Mouse (Mus musculus) c-Kit-positive CD71-negative TER-119-negative erythroid progenitor cells, embryonic 14.5 days (primary cell): Measurements from ENCODE around the gene Slc2a13.

Source experiments
- DNase-seq: peaks from one replicate; pipeline ENCODE4 v3.0.0-alpha.2; 2013; ENCODE audit warnings: low read depth

Gene Slc2a13

DNA sequence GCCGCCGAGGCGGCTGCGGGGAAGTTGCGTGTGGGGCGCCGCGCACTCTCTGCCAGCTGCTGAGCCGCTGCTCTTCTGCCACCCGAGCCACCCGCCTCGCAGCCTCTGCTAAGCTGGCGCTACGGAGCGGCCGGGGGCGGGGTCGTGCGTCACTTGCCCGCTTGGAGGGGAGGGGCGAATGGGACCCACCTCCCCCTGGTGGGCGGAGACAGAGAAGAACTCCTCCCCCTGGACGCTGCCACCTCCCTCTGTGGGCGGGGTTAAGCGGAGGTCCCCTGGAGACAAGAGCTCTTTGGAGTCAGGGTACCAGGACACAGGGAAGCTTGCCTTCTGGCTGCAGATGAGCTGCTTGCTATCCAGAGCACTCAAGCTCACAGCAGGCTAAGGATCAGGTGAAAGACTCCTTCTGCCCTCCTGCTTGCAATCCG is at the start of gene Slc2a13:
Gene Slc2a13 (minus strand): TSS at position 151 of the 428 bp plus-strand sequence.
- DNase-seq = peak; percentile 63

DNA sequence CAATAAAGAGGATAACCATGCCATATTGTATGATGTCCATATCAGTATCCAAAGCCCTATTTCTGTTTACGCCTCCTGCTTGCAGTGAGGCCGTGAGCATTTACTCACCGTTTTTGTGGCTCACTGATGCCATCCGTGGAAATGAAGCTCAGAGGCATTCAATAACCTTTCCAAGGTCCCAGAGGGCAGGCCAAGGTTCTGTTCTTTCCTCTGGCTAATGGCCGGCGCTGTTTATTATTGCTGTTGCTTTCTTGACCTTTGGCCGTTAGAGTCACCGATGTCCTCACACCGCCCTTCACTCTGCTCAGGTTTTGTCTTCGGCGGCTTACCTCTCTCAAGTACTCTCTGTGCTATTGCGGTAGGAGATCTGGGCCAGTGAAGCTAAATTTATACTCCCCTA is 43.0 kb upstream of the Slc2a13 start:
- DNase-seq = no peak

DNA sequence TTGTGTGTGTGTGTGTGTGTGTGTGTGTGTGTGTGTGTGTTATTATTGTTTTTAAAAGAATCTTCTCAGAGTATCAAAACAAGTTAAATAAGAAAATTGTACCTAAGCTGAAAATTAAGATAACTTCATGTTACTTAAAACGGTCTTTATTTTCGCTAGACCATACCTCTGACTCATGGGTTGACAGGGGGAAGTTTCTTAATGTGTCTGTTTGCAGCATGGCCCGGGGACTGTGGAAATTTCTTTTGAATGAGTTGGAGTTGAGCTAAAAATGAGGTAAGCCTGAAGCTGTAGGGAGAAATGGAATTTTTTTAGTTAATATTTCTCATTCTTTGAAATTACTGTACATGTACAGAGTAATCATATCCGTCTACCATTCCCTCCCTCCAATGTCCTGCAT is 42.5 kb upstream of the Slc2a13 start:
- DNase-seq = no peak

DNA sequence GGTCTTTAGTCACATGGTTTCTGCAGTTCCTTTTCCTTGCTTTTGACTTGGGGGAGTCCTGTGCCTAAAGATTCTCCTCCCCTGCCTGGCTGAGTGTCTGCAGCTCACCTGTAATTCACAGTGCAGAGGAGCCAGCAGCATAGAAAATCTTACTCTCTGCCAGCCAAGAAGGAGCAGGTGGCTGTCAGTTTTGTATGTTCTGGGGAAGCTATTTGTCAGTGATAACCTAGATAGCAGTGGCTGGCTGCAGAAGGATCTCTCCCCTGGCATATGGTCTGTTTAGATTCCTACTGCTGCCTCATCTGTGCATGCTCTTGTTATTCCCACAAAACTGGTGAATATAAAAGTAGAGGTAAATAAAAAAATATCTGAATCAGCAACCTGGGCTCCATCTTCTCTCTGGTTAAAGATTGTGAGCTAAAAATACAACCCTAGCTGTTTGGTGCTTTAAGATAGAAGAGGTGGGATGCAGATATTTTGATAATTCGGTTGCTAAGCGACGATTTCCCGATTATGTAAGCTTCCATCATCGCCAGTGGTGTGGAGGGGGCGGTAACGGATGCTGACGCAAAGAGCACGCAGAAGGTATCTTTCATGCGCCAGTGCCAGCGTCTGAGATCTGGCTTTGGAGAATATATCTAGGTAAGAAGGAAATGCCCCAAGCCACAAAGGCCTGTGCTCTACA is 41.1 kb upstream of the Slc2a13 start:
- DNase-seq = no peak

DNA sequence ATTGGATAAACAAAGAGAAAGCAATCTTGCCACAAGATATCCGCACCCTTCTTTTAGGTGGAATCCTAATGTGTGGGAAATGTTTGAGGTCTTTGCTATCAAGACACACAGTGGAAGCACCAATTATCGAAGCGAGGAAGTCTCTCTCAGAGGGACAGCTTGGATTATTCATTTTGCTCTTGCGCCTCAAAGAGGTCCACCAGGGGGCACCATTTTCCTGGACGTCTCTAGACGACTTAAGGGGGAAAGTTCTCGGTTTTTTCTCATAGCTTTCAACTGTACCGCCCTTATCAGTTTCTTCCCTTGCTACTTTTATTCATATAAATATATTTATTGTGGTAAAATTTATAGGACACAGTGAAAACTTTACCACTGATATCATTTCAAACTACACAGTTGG is 36.7 kb upstream of the Slc2a13 start:
- DNase-seq = peak; percentile 63

DNA sequence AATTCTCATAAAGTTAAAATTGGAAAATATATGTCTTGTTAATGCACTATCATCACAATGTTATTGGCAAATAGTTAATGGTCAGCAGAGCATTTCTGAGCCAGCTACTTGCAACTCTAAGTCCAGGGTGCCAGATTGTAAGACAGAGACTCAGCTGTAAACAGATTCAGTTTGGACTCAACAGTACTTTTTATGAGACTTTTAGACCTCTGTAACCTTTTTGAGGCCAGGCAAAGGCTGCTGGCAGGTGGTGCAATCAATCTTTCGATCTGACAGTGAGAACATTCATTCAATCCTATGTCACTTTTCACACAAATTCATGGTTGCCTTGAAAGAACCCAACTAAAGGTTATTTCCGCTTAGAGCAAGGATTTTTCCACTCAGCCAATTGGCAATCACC is 35.8 kb upstream of the Slc2a13 start:
- DNase-seq = no peak

DNA sequence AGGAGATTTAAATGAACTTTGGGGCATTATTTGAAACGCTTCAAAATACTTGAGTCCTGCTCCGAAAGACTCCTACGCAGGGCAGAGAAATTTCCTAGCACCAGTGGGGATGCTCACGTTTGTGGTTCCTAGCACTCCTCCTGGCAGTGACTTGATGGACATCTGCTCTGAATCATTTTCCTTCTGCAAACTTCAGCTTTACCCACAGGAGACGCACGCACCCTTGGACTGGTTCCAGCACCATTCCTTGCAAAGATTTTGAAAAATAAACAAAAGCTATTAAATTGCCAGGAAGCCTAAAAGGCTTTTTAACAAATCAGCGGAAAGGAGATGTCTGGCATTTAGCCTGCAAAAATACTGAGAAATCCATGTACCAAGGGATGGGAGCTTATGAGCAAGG is 28.1 kb upstream of the Slc2a13 start:
- no peak for DNase-seq

DNA sequence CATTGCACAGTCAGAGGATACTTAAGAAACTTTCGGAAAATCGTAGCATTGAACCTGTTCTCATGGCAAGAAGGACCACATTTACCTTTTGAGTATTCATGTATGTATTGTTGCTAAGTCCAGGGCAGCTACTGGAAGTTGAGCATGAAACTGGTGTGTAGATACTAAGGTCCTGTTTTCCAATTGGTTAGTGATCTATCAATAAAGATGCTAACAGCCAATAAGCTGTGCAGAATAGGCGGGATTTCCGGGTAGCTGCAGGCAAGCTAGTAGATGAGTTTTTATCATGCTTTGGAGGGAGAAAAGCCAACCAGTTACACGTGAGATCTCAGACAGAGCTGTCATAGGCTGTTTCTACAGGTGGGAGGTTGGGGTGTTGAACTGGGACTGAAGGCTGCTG is 24.2 kb upstream of the Slc2a13 start:
- no peak for DNase-seq

DNA sequence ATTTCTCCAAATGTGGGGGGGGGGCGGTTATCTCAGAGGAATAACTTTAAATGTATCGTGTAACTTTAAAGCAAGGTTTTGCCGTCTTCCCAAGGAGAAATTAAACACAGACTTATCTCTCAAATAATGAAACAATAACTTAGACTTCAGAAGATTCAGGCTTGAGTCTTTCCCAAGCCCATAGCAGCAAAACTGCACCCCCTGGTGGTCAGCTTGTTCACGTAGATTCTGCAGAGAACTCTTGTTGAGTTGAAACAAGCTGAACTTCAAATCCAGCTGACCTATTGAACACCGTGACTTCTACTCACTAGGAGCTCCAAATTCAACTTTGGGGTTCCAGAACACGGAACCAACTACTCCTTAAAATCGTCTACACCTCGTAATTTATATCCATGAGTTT is 1.4 kb upstream of the Slc2a13 start:
- peak; percentile 58 for DNase-seq

DNA sequence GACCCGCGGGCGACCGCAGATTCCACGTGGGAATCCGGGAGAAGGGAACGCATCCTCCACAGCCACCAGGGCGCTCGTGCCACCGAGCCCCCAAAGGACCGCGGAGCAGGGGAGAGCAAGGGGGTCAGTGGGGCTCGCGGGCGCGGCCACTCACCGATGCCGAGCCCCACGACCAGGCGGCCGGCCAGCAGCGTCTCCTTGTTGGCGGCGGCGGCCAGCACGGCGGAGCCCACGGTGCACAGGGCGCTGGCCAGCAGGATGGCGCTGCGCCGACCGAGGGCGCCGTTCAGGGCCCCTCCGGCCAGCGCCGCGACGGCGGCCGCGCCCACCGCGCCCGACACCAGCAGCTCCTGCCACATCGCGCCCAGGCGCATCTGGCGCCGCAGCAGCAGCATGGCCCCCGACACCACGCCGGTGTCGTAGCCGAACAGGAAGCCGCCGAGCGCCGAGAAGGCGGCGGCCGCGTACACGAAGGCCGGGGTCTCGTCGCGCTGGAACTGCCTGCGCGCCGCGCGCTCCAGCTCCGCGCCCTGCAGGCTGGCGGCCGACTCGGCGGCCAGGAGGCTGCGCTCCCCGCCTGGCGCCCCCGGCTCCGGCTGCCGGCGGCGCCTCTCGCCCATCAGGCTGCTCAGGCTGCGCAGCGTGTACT is 516 bp downstream of the Slc2a13 start:
- DNase-seq = no peak

DNA sequence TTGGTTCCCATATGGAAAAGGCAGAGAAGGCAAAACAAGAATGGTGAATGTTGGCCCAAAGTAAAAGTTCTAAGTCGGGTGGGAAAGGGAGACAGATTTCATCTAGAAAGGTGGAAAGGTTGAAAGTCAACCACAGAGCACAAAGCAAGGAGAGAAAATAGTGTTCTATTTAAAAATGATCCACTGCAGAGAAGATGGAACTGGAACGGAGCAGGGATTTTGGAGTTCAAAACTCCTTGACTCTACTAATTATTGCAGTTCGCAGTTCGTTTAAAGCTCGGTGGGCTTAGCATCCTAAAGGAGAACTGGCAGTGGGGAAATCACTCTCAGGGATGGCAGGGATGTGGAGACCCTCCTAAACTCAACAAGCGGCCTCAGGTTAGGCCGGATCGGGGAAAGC is 1.1 kb downstream of the Slc2a13 start:
- DNase-seq = no peak

DNA sequence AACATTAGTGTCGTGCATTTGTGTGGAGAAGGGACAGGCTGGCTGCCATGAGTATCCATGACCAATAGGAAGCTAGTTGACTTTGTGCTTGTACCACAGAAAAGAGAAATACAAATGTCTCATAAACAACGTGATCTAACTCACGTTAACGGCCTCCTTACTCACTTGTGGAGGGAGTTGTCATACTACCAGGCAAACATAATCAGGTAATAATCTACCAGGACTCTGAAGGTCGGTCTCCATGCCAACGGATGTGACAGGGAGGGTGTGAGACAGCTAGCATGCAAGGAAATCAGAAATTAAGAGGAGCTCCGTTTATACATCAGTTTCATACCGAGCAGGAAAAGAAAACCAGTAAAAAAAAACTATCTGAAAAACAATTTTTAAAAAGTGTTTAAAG is 6.3 kb downstream of the Slc2a13 start:
- DNase-seq = no peak

DNA sequence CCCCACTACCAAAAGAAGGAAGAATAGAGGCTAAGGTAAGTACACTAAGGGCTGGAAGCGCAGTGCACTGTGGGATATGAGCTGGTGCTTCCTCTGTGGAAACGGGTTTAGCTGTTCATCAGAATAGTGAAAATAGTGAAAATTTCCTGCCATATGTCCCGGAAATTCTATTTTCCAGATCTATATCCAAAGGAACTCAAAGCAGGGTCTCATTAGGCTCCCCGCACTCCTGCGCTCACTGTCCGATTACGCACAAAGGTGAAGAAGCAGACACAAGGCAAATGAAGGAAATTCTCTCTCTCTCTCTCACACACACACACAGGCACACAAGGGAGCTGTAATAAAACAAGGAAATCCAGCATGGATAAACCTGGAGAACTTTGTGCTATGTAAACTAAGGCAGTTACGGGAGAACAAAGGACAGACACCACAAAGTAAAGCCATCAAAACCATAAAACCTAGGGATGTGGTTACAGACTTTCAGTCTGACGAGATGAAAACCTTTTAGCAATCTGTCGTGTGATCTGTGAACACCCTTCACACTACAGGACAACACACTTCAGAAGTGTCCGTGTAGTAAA is 7.9 kb downstream of the Slc2a13 start:
- no peak for DNase-seq

DNA sequence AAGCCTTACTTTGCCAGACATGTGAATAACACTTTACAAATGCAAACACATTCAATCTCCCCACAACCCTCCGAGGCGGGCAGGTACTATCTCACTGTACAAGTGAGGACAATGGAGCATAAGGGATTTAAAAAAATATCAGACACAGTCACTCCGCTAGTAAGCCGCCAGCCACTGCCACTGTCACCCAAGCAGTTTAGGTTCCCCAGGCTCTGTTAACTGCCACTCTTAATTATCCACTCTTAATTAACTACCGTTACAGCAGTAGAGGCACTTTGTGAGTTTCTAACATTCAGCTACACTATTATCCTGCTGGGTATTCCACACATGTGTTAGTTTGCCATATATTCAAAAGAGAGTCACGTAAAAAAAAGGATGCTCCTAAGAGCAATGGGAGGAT is 11.3 kb downstream of the Slc2a13 start:
- no peak for DNase-seq

DNA sequence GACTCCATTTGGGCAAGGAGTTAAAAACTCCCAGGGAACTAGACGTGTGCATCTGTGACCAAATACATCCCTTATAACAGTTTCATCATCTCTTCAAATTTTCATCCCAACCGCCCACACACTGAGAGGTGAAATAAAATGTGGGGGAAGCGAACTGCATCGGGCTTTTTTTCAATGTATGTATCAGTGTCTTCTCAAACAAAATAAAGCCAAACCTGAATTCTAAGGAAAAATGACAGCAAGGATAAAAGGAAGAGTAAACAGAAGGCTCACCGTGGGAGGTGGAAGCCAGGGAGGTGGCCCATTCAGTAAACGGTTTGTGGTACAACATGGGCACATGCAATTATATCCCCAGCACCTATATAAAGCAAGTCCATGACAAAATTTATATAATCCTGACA is 17.7 kb downstream of the Slc2a13 start:
- DNase-seq = no peak

DNA sequence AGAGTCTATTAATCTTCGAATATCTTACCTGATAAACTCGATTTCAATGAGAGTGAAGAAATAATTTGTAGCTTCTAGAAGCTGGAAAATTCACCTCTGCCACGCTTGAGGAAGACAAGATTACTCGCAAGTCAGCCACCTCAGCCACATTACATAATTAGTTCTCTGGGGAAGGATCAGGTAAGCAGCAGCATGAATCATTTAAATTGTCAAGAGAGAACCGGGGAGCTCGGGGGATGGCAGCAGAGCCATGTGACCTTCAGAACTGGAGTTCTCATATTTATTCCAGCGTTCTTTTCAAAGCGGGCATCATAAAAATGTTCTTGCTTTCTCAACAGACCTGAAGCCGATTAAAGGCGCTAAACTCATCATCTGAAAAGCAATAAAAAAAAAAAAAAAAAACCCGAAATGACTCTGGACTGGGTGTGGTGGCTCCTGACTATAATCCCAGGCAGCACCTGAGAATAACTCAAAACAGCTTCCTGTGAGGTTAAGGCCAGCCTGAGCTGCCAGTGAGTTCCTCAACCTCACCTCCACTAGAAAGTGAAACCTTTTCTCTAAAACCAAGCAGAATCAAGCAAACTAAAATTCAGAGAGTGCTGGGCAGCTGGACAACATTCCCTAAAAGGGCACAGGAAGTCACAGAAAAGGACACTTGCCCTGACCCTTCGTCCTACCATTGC is 24.3 kb downstream of the Slc2a13 start:
- DNase-seq = no peak

DNA sequence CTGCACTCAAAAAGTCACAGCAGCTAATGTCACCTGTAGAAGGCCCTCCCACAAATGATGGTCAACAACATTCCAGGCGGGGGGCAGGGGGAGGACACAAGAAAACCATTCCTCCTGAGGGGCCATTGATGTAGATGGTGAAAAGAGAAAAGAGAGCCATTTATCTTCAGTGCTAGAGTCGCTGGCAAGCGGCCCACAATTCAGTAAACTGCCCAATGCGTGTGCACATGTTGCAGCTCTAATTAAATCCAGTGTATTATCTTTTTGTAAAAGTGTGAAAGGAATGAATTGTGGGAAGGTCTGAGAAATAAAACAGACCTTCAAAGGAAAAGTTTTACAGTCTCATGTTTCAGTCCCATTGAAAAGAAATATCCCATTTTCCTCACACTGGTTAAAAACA is 28.5 kb downstream of the Slc2a13 start:
- no peak for DNase-seq

DNA sequence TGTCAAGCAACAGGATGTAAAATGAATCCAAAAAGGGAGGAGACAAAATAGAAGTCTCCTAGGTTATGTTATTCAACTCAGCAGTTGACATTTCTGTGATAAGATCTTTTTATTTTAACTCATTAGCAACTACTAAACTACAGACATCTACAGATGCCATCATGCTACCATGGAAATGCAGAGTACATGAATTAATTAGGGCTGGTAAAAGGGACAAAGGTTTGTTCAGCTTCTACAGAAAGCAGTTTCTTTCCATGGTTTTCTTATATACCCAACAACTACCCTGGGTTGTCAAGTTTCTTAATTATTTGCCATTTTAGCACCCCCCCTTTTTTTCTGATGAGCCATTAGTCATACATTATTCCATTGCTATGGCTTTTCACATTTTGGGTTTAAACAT is 34.6 kb downstream of the Slc2a13 start:
- DNase-seq = no peak

DNA sequence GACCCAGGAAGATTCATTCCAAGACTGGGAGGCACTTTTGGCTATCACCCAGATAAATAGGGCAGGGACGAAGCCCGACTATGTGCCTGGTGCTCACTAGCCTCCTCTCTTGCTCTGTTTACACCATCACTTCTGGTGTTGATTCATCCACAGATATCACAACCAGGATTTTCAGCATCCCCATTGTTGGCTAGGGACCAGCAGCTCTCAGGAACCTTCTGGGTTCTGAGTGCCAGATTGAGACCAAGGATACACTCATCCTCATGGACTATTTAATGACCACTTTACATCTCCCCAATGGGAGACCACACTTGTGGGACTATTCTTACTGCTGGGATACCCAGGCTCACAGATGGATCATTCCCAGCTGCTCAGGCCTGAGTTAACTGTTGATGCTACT is 46.2 kb downstream of the Slc2a13 start:
- DNase-seq = no peak

DNA sequence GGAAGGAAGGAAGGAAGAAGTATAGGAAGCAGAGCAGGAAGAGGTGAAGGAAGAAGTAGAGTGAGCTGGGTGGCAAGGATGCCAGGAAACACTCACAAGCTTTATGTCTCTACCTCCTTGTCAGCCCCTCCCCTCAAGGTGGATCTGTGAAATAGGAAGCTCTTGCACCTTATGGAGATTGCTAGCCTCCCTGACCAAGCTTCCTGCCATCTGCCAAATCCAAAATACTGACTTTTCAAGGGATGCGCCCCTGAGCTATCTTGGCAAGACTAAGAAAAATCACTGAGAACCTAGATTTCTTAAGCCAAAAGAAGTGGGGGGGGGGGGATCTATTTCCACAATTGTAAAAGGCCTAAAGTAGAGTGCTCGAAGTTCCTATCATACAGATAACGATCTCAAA is 46.9 kb downstream of the Slc2a13 start:
- DNase-seq = no peak

DNA sequence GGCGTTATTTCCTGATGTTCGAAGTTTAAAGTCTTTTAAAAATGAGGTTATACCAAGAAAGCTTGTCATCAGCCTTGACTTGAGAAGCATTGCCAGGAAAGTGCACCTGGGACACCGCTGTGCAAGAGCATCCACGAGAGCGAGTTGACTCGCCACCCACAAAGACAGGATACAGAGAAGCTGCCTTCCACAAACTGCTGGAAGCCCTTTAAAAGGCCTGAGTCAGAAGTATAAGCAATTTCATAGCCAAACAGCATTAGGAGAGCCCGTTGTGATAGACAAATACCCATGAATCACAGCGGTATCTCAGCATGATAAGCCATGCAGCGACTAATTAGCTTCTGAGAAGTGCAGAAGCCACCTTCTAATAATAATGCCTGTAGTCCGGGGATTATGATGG is 48.6 kb downstream of the Slc2a13 start:
- no peak for DNase-seq

DNA sequence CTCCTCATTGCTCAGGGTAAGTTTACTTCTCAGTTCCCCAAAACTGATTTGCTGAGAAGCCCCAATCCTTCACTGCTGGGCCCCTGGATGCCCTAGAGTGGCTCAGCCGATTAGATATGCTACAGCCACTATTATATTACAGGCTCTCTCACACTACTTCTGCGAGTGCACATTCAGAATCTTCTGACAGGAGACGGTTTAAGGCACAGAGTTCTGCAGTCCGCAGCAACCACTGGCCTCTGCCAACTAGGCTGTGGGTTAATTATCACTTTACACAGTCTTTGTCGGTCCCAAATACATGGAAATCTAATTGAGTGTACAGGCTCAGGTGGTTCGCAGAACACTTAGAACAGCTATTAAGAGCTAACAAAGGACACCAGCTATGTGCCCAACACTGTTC is 69.8 kb downstream of the Slc2a13 start:
- no peak for DNase-seq

DNA sequence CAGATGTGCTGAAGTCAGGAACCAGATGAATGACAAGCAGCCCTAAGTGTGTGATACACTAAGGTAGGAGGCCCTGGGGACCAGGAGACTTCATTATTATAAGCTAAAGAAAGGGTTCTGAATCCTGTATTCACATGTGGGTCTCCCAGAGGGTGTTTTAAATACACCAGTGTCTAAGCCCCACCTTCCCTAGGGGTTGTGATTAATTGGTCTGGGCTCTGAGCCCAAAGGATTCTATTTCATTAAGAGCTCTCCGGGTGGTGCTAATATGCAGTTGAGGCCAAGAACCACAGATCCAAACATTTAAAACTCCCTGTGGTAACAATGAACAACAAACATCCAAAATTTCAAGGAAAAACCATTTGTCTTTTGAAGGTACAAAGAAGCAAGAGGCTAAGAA is 70.4 kb downstream of the Slc2a13 start:
- no peak for DNase-seq
